Mouse (Mus musculus) neural tube, embryonic 11.5 days (tissue): Measurements from ENCODE around the gene Nadsyn1. TPM values are rescaled to one million over a fixed set of nuclear protein-coding genes. Genes with fewer than 3 reads are reported as not detected.

Source experiments
- ATAC-seq: fragments of 200-750 bp; cut with Nextera tagmentation; 2 replicates; pipeline ENCODE4 v1.8.0; 2017; ENCODE audit warnings: moderate number of reproducible peaks, mild to moderate bottlenecking, moderate TSS enrichment, moderate library complexity; ENCODE audit not compliant: insufficient read depth, low FRiP score, low TSS enrichment
- DNase-seq: peaks from one replicate; pipeline ENCODE4 v3.0.0-alpha.2; 2015; ENCODE audit warnings: low spot score
- H3K27ac ChIP-seq: fragments of 300-500 bp; sonication (generic); 2 replicates; pipeline ENCODE4 v1.5.1; 2014; ENCODE audit warnings: low read depth, mild to moderate bottlenecking, low read length
- H3K27me3 ChIP-seq: fragments of 300-500 bp; sonication (generic); 2 replicates; pipeline ENCODE4 v1.6.1; 2014; ENCODE audit warnings: mild to moderate bottlenecking, low read length, mixed read lengths; ENCODE audit not compliant: control insufficient read depth, insufficient read depth
- H3K36me3 ChIP-seq: fragments of 300-500 bp; sonication (generic); 2 replicates; pipeline ENCODE4 v1.6.1; 2014; ENCODE audit warnings: mild to moderate bottlenecking, low read length, moderate library complexity, mixed read lengths; ENCODE audit not compliant: control insufficient read depth, insufficient read depth
- H3K4me1 ChIP-seq: fragments of 300-500 bp; sonication (generic); 2 replicates; pipeline ENCODE4 v1.6.1; 2014; ENCODE audit warnings: low read length, mixed read lengths; ENCODE audit not compliant: control insufficient read depth, insufficient read depth
- H3K4me2 ChIP-seq: fragments of 300-500 bp; sonication (generic); 2 replicates; pipeline ENCODE4 v1.6.1; 2014; ENCODE audit warnings: low read depth, mild to moderate bottlenecking, moderate library complexity
- H3K4me3 ChIP-seq: fragments of 300-500 bp; sonication (generic); 2 replicates; pipeline ENCODE4 v1.5.1; 2014; ENCODE audit warnings: low read depth, low read length
- H3K9ac ChIP-seq: fragments of 300-500 bp; sonication (generic); 2 replicates; pipeline ENCODE4 v1.6.1; 2014; ENCODE audit warnings: mild to moderate bottlenecking, low read length
- H3K9me3 ChIP-seq: fragments of 300-500 bp; sonication (generic); 2 replicates; pipeline ENCODE4 v1.6.1; 2016; ENCODE audit warnings: low read length; ENCODE audit not compliant: control insufficient read depth
- WGBS: fragments of 180-500 bp; shearing (Covaris S2); extraction: QIAGEN DNeasy Blood & Tissue Kit; methylation state at CpG from one replicate; pipeline ENCODE4 v1.1.7; 2014; 5-methylcytosine and 5-hydroxymethylcytosine counted together
- polyA plus RNA-seq: library from polyadenylated mRNA; unstranded; fragments of >200 nt; fragmentation: Nextera tagmentation; extraction: Ambion mirVana; gene quantifications from 2 replicates; pipeline ENCODE4 v1.2.1, GENCODE M21; 2014

The Nadsyn1 gene
- 8.7 and 8.9 TPM in 2 replicates for polyA plus RNA-seq

DNA sequence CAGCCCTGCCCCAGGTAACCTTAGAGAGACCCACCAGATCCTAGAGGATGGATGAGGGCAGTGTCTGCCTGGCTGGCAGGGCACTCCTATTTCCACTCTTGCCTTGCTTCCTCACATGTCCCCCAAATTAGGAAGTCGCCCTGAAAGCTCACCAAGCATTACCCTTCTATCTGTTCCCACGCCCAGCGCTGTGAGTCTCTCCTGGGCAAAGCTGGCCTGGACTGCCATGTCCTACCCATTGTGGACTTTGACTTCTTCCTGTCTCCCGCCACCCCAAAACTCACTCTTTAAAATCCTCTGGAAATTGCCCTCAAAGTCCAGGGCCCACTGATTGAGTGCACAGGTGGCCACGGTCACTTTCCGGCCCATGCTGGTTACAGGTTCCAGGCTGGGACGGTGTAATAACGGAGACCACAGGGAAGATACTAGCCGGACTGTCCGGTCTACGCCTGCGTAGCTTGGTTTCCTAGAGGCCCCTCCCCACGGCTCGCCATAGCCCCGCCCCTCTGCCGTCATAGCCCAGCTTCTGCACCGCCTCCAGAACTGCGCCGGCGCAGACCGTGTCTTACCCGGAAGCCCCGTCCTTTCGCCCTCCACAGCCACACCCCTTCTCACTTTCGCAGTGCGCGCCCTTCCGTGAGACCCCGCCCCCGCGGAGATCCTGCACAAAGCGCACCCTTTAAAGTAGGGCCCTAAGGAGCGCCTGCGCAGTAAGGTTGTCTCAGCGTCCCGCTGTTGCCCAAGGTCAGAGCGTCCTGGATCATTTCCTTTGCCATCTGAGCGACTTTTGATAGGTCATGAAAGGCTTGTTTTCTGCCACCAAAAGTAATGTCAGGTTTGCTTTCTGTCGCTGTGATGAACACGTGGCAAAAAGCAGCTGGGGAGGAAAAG is at the start of gene Nadsyn1, which contains the start of gene Dhcr7:
Nadsyn1 (minus strand) TSS at position 475 of the 891 bp plus-strand sequence.
Dhcr7 (plus strand) TSS at position 771 of the 891 bp plus-strand sequence.
- H3K4me3 ChIP-seq = peak within 1 kb of the TSS; percentile 59
- peak within 1 kb of the TSS; percentile 62 for H3K4me2 ChIP-seq
- DNase-seq = peak; percentile 99
- under 1% methylated on average over 40 of the region's 40 CpGs for WGBS
- H3K4me1 ChIP-seq = peaks cover 6% of the 10 kb centered on the region
- 0 out of 2 replicates have a peak, but pooled peaks cover 2% of the 10 kb centered on the region for H3K36me3 ChIP-seq
- ATAC-seq = peak; percentile 98
- H3K27ac ChIP-seq = no peak within 1 kb of the TSS
- H3K9me3 ChIP-seq = no peaks in the 10 kb centered on the region
- H3K27me3 ChIP-seq = no peaks in the 10 kb centered on the region
- peak within 1 kb of the TSS; percentile 57 for H3K9ac ChIP-seq

DNA sequence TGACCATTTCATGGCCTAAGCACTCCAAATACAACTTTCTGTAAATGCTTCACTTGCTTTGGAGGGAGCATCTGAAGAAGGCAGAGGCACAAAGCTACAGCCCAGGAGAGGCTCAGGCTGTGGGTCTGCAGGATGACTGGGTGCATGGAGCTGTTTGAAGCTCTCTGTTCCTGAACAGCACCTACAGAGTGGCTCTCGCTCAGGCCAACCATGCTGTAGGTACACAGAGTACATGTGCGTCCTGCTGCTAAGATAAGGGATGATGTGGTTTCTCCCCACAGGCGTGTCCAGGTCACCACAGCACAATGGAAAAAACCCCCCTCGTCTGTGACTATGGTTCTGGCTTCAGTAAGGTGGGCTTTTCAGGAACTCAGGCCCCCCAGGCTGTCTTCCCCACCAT is 46.2 kb upstream of the Nadsyn1 start:
- DNase-seq = no peak
- Histone ChIP-seq H3K9me3 (no peaks in the 10 kb centered on the region), H3K4me1 (no peaks in the 10 kb centered on the region), H3K4me3 (no peak overlapping the region), H3K36me3 (no peaks in the 10 kb centered on the region), H3K4me2 (no peak overlapping the region), H3K27me3 (no peaks in the 10 kb centered on the region), H3K27ac (no peak overlapping the region), H3K9ac (no peak overlapping the region)
- no peak for ATAC-seq
- 82% methylated on average over 4 of the region's 4 CpGs for WGBS

DNA sequence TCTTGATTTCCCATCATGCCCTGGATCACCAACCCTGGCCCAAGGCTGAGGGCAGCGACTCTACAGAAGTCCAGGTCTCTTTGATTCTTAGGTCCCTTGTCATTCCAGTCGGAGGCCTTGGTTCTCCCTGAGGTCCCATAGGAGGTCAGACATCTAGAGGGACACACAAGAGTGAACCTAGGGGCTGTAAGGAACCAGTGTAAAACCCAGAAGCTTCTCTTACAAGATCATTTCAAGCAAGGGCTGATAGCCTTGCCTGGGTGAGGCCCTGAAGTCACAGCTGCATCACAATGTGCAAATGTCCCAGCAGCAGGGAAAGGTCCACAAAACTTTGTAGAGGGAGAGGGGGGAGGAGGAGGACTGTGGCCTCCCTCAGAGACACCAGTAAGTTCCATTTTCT is 43.9 kb upstream of the Nadsyn1 start, which contains the start of gene Gm498:
Gm498 (plus strand) TSS at position 301 of the 400 bp plus-strand sequence.
- no peak within 1 kb of the TSS for H3K4me2 ChIP-seq
- H3K27me3 ChIP-seq = no peaks in the 10 kb centered on the region
- H3K9ac ChIP-seq = no peak within 1 kb of the TSS
- no peaks in the 10 kb centered on the region for H3K36me3 ChIP-seq
- WGBS = 87% methylated on average over 2 of the region's 2 CpGs
- no peak for ATAC-seq
- no peak within 1 kb of the TSS for H3K4me3 ChIP-seq
- no peaks in the 10 kb centered on the region for H3K9me3 ChIP-seq
- H3K27ac ChIP-seq = no peak within 1 kb of the TSS
- H3K4me1 ChIP-seq = no peaks in the 10 kb centered on the region
- no peak for DNase-seq

DNA sequence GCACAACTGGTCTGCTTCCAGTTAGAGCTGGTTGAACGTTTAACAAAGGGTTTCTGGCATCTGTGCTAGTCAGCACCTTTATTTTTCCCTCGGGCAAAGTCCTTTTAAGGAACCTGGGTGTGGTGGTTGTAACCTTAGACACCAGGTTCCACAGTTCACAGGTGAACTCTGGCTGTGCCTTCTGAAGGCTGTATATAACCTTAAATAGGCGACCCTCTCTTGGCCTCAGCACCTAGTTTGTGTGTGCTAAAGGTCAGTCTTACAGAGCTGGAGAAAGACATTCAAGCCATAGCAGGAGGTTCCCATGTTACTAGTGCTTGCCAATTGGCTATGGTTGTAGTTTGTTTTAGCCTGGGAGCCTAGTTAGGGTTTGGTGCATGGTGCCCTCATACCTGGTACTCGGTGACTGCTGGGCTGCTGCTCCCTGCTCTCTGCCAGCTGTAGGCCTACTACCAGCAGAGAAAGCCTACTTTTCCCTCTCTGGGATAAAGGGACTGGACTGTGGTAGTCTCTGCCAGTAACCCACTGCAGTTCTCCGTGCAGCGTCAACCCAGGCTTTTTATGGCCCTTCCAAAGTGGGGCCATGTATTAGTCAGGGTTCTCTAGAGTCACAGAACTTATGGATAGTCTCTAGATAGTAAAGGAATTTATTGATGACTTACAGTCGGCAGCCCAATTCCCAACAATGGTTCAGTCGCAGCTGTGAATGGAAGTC is 26.3 kb upstream of the Nadsyn1 start:
- WGBS = 89% methylated on average over 6 of the region's 8 CpGs
- no peak for ATAC-seq
- H3K36me3 ChIP-seq = peaks cover 20% of the 10 kb centered on the region

DNA sequence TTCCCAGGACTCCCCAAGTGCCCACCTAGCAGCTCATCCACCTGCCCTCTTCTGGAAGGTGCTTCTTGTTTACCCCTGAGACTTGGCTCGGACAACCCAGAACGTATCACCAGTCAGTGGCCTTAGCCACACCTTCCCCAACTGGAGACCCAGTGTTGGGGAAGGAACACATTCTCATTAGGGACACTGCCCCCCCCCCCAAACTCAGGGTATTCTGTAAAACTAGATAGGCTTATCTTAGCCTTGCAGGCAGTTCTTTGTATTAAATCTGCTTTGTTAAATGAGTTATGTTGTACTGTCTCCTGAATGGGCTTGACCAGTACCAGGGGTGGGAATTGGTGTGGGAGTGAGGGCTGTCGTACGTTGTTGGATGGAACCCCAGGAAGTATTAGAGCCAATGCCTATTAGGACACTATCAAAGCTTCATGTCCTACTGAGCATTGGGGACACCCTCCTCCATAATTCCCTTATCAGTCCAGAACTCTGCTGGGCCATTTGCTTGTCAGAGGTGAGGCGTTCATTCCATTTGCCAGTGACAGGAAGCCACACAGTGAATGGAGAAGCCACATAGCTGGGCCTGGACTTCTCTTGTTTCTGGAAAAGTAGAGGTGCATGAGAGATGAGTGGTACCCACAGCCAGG is 25.6 kb upstream of the Nadsyn1 start:
- H3K9ac ChIP-seq = no peak overlapping the region
- H3K27ac ChIP-seq = no peak overlapping the region
- ATAC-seq (no peak), DNase-seq (no peak)
- H3K4me3 ChIP-seq = no peak overlapping the region
- H3K4me2 ChIP-seq = no peak overlapping the region
- WGBS = 94% methylated on average over 5 of the region's 5 CpGs
- peaks cover 24% of the 10 kb centered on the region for H3K36me3 ChIP-seq
- H3K4me1 ChIP-seq = no peaks in the 10 kb centered on the region
- H3K9me3 ChIP-seq = no peaks in the 10 kb centered on the region
- H3K27me3 ChIP-seq = no peaks in the 10 kb centered on the region

More for the DNA sequence above, 26.3 kb upstream of the Nadsyn1 start:
- DNase-seq = no peak
- H3K9me3 ChIP-seq = no peaks in the 10 kb centered on the region
- H3K4me2 ChIP-seq = no peak overlapping the region
- no peak overlapping the region for H3K27ac ChIP-seq
- no peak overlapping the region for H3K4me3 ChIP-seq
- H3K9ac ChIP-seq = no peak overlapping the region
- no peaks in the 10 kb centered on the region for H3K4me1 ChIP-seq
- no peaks in the 10 kb centered on the region for H3K27me3 ChIP-seq

DNA sequence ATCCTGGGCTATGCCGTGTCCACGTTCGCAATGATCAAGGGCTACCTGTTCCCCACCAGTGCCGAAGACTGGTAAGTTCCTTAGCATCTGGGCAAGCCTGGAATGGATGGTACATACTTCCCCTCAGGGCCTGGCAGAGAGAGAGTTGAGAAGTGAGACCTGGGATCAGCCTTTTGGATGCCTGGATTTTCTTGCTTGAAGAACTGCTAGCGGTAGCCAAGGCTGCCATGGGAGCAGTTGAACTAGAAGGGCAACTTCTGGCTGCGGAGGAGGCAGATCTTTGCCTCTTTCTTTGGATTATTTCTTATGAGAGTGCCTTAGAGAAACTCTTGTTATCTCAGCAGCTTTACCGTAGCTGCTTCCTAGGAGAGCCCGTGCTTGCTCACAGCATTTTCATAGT is 18.7 kb upstream of the Nadsyn1 start:
- Histone ChIP-seq H3K9ac (no peak overlapping the region), H3K4me3 (no peak overlapping the region), H3K4me2 (no peak overlapping the region), H3K9me3 (no peaks in the 10 kb centered on the region), H3K4me1 (no peaks in the 10 kb centered on the region), H3K27ac (no peak overlapping the region), H3K27me3 (no peaks in the 10 kb centered on the region), H3K36me3 (peaks cover 38% of the 10 kb centered on the region)
- ATAC-seq = no peak
- DNase-seq = no peak
- WGBS = 98% methylated on average over 8 of the region's 8 CpGs

DNA sequence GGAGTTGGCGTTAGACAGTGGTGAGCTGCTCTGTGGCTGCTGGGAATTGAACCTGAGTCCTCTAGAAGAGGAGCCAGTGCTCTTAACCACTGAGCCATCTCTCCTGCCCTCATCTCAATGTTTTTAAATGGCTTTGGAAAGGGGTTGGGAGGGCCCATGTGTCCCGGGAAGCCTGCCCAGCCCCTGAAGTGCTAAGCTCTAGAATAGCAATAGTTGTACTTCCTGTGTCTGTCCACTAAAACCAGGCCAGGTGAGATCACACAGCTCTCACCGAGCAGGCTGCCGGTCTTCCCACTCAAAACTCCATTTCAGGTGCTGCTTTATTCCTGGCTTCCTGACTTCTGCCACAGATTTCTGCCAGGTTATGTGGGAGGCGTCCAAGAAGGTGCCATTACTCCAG is 17.5 kb upstream of the Nadsyn1 start:
- no peak overlapping the region for H3K27ac ChIP-seq
- H3K4me2 ChIP-seq = no peak overlapping the region
- no peaks in the 10 kb centered on the region for H3K27me3 ChIP-seq
- DNase-seq (no peak), ATAC-seq (no peak)
- H3K4me3 ChIP-seq = no peak overlapping the region
- H3K36me3 ChIP-seq = peaks cover 29% of the 10 kb centered on the region
- 86% methylated on average over 5 of the region's 5 CpGs for WGBS
- no peaks in the 10 kb centered on the region for H3K9me3 ChIP-seq
- no peaks in the 10 kb centered on the region for H3K4me1 ChIP-seq
- no peak overlapping the region for H3K9ac ChIP-seq

DNA sequence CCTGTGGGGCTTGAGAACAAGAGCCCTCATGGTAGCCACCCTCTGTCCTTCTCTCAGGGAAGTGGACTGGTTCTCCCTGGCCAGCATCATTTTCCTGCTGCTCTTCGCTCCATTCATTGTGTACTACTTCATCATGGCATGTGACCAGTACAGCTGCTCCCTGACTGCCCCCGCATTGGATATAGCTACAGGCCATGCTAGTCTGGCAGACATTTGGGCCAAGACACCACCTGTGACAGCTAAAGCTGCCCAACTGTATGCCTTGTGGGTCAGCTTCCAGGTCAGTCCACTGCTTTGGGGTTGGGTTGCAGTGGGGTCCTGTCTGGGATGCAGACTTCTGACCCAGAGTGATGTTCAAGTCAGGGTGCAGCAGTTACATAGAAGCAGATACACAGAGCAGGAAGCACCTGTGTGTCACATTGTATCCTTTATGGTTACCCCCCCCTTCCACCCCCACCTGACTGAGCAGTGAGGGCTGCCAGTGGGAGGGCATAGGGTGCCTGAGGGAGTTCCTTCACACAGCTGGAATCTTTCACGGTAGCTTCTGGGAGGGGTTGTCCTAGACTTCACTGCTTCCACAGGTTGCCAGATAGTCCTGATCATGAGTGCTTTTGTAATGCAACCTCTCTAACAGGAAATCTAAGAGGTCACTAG is 15.2 kb upstream of the Nadsyn1 start:
- 94% methylated on average over 3 of the region's 3 CpGs for WGBS
- peaks cover 19% of the 10 kb centered on the region for H3K36me3 ChIP-seq

More for the DNA sequence above, 15.2 kb upstream of the Nadsyn1 start:
- Histone ChIP-seq H3K4me3 (no peak overlapping the region), H3K27me3 (no peaks in the 10 kb centered on the region), H3K9me3 (no peaks in the 10 kb centered on the region), H3K9ac (no peak overlapping the region), H3K4me2 (no peak overlapping the region), H3K27ac (no peak overlapping the region), H3K4me1 (0 out of 2 replicates have a peak, but pooled peaks cover 2% of the 10 kb centered on the region)
- ATAC-seq = no peak
- no peak for DNase-seq
